Mouse (Mus musculus): ENCODE results near the gene Col24a1. TPM values are rescaled to one million over a fixed set of nuclear protein-coding genes. Genes with fewer than 3 reads are reported as not detected.

Gene Col24a1
- polyA plus RNA-seq, 1 experiment = 1.4 TPM

DNA sequence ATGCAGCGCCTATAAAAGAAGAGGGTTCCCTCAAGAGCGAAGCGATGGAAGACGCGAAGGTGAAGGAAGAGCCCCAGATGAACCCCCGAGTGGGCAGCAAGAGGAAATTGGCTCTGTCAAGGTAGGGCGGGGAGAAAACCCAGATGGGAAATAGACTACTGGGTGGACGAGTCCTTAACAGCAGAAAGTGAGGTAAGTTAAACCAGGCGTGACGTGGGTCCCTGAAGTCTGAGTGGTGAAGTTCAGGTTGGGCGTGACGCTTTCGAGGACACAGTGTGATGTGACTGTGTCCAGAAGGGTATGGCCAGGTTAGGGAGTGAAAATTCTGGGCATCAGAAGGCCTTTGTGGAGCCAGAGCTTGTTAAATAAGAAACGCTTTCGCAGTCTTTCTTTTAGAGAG is 284.6 kb downstream of the Col24a1 start:
- Histone ChIP-seq H3K27ac (ENCODE audit: insufficient read depth, low read depth, low read length) (no peak overlapping the region), H3K36me3 (ENCODE audit: control insufficient read depth, insufficient read depth, low read length) (peaks cover 13% of the 10 kb centered on the region), H3K27me3 (ENCODE audit: control insufficient read depth, insufficient read depth, low read length) (no peaks in the 10 kb centered on the region), H3K4me1 (ENCODE audit: control insufficient read depth, insufficient read depth, insufficient read length, low read length) (peaks cover 7% of the 10 kb centered on the region; the same call in 1 of the 2 replicates), H3K4me3 (ENCODE audit: low read depth, low read length) (peak overlapping the region; percentile 83)
- 24% methylated on average over 15 of the region's 15 CpGs for WGBS
- TF ChIP-seq CTCF (IDR thresholded peaks at IDR 0.05; ENCODE audit: extremely low read depth, insufficient read length, insufficient replicate concordance, low read depth, low read length) = no peak
- no peak for TF ChIP-seq POLR2A (IDR thresholded peaks at IDR 0.05; ENCODE audit: low read depth, low read length)

DNA sequence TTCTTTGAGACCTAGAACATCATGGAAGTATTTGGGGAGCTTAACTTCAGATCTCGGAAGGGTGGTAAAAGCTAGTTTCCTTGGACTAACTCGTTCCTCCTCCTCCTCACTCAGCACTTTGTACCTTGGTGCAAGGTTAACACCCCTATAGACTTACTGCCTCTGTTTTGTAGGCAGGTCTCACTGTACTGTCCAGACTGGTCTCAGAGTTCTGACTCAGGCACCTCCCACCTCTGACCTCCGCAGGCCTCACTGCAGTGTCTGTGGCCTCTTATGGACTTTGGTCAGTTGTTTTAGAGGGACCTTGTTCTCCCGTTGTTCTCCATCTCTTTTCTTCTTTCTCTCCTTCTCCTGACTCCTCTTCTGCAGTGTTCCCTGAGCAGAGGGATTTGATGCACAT is 290.8 kb downstream of the Col24a1 start:
- Histone ChIP-seq H3K36me3 (ENCODE audit: control insufficient read depth, insufficient read depth, low read length) (peaks cover 24% of the 10 kb centered on the region), H3K4me3 (ENCODE audit: low read depth, low read length) (no peak overlapping the region), H3K4me1 (ENCODE audit: control insufficient read depth, insufficient read depth, insufficient read length, low read length) (no peaks in the 10 kb centered on the region), H3K27ac (ENCODE audit: insufficient read depth, low read depth, low read length) (no peak overlapping the region), H3K27me3 (ENCODE audit: control insufficient read depth, insufficient read depth, low read length) (no peaks in the 10 kb centered on the region)
- 56% methylated on average over 4 of the region's 4 CpGs for WGBS
- no peak for TF ChIP-seq POLR2A (IDR thresholded peaks at IDR 0.05; ENCODE audit: low read depth, low read length)
- TF ChIP-seq CTCF (IDR thresholded peaks at IDR 0.05; ENCODE audit: extremely low read depth, insufficient read length, insufficient replicate concordance, low read depth, low read length) = no peak

DNA sequence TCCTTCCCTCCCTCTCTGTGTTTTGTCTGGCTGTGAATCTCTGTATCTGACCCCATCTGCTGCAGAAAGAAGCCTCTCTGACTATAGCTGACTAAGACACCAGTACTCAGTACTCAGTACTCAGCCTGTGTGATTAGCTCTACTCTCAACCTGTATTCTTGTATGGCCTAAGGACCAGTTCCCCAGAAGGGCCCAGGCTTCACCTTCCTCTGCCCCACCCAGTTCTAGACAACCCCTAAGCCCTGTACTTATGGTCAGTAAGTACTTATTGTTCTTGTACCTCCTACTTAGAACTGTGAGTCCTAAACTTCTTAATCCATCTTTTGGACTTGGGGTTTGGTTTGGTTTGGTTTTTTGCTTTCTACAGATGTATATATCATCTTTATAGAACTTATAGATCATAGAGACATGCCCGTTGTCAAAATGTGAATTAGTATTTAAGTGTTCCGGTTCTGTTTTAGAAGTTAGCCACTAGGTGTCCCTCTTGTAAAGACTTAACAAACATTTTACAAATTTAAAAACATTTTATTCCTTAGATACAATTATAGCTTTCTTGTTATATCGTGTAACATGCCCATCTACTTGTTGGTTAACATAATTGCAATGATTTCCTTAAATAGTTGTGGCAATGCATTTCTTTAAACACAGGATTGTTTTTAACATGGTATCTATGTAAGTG is 291.4 kb downstream of the Col24a1 start:
- Histone ChIP-seq H3K36me3 (ENCODE audit: control insufficient read depth, insufficient read depth, low read length) (peaks cover 21% of the 10 kb centered on the region), H3K27me3 (ENCODE audit: control insufficient read depth, insufficient read depth, low read length) (no peaks in the 10 kb centered on the region), H3K4me1 (ENCODE audit: control insufficient read depth, insufficient read depth, insufficient read length, low read length) (no peaks in the 10 kb centered on the region), H3K27ac (ENCODE audit: insufficient read depth, low read depth, low read length) (no peak overlapping the region), H3K4me3 (ENCODE audit: low read depth, low read length) (no peak overlapping the region)
- no peak for TF ChIP-seq POLR2A (IDR thresholded peaks at IDR 0.05; ENCODE audit: low read depth, low read length)
- TF ChIP-seq CTCF (IDR thresholded peaks at IDR 0.05; ENCODE audit: extremely low read depth, insufficient read length, insufficient replicate concordance, low read depth, low read length) = no peak
- 33% methylated on average over 3 of the region's 3 CpGs for WGBS

DNA sequence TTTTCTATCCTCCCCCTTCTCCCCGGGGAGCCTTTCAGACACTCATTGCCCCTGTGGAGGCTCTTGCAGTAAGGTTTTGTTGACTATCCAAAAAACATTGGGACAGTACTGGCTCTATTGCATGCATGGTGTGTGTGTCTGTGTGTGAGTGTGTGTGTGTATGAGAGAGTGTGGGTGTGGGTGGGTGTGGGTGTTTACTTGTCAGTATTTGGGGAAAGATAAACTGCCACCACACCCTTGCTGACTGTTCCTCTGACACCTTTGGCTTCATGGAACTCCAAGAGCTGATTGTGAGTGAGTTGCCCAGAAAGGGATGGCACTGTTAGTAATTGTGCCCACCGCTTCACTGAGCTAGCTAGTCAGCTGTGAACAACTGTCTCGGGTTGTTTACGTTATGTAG is 298.3 kb downstream of the Col24a1 start:
- peaks cover 20% of the 10 kb centered on the region for H3K36me3 ChIP-seq (ENCODE audit: control insufficient read depth, insufficient read depth, low read length)

DNA sequence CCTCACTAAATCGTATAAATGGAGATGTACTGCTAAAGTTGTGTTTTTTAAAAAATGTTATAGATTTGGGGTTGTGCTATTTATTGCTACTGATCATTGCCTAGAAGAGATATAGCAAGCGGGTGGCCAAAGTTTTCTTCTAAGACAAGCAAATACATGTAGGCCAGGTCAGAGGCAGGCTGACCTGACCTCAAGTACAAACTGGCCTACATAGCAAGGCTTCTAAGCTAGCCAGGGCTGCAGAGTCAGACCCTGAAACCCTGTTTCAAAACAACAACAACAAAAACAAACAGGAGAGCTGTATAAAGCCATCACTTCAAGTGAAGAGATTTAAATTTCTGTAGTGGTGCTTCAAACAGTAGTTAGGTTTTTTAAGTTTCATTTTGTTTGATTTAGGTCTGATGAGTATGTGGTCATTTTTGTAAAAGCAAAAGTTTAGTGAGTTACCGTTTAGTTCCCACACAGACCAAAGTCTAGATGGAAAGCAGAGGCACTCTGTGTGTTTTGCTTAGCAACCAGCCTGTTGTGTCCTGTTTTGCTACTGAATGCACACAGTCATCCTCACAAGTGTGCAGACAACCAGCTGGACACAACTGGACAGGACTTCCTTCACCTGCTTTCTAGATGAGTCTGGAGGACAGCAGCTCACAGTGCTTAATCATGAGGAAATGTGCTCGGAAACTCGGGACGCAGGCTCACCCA is 299.7 kb downstream of the Col24a1 start:
- TF ChIP-seq CTCF (IDR thresholded peaks at IDR 0.05; ENCODE audit: extremely low read depth, insufficient read length, insufficient replicate concordance, low read depth, low read length) (no peak), POLR2A (IDR thresholded peaks at IDR 0.05; ENCODE audit: low read depth, low read length) (no peak)
- no peak overlapping the region for H3K27ac ChIP-seq (ENCODE audit: insufficient read depth, low read depth, low read length)
- peaks cover 18% of the 10 kb centered on the region for H3K36me3 ChIP-seq (ENCODE audit: control insufficient read depth, insufficient read depth, low read length)
- H3K27me3 ChIP-seq (ENCODE audit: control insufficient read depth, insufficient read depth, low read length) = no peaks in the 10 kb centered on the region
- 79% methylated on average over 6 of the region's 6 CpGs for WGBS
- H3K4me3 ChIP-seq (ENCODE audit: low read depth, low read length) = no peak overlapping the region
- H3K4me1 ChIP-seq (ENCODE audit: control insufficient read depth, insufficient read depth, insufficient read length, low read length) = no peaks in the 10 kb centered on the region

More for the DNA sequence above, 298.3 kb downstream of the Col24a1 start:
- Histone ChIP-seq H3K4me1 (ENCODE audit: control insufficient read depth, insufficient read depth, insufficient read length, low read length) (no peaks in the 10 kb centered on the region), H3K27ac (ENCODE audit: insufficient read depth, low read depth, low read length) (no peak overlapping the region), H3K27me3 (ENCODE audit: control insufficient read depth, insufficient read depth, low read length) (no peaks in the 10 kb centered on the region), H3K4me3 (ENCODE audit: low read depth, low read length) (no peak overlapping the region)
- TF ChIP-seq POLR2A (IDR thresholded peaks at IDR 0.05; ENCODE audit: low read depth, low read length) = no peak
- no peak for TF ChIP-seq CTCF (IDR thresholded peaks at IDR 0.05; ENCODE audit: extremely low read depth, insufficient read length, insufficient replicate concordance, low read depth, low read length)
- 81% methylated on average over 4 of the region's 4 CpGs for WGBS

DNA sequence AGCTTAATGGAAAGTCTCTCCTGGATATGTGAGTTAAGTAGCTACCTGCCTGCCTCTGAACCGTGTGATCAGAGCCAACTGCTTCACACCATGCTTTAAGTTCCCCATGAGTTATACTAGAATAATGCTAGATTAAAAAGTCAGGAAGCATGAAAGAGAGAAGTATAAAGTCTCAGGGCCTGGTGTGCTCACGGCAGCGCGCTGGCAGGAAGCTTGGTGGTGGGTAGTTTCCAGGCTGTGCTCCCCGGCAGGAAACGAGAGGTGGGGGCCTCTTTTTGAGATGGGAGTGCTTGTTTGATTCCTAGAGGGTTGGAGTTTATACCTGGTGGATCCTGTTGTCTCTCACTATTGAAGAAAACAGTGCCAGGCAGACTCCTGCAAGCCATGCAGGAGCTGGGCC is 303.1 kb downstream of the Col24a1 start:
- Histone ChIP-seq H3K27ac (ENCODE audit: insufficient read depth, low read depth, low read length) (no peak overlapping the region), H3K36me3 (ENCODE audit: control insufficient read depth, insufficient read depth, low read length) (peaks cover 28% of the 10 kb centered on the region), H3K4me3 (ENCODE audit: low read depth, low read length) (no peak overlapping the region), H3K4me1 (ENCODE audit: control insufficient read depth, insufficient read depth, insufficient read length, low read length) (no peaks in the 10 kb centered on the region), H3K27me3 (ENCODE audit: control insufficient read depth, insufficient read depth, low read length) (no peaks in the 10 kb centered on the region)
- TF ChIP-seq POLR2A (IDR thresholded peaks at IDR 0.05; ENCODE audit: low read depth, low read length) = no peak
- TF ChIP-seq CTCF (IDR thresholded peaks at IDR 0.05; ENCODE audit: extremely low read depth, insufficient read length, insufficient replicate concordance, low read depth, low read length) = no peak
- 81% methylated on average over 6 of the region's 6 CpGs for WGBS

DNA sequence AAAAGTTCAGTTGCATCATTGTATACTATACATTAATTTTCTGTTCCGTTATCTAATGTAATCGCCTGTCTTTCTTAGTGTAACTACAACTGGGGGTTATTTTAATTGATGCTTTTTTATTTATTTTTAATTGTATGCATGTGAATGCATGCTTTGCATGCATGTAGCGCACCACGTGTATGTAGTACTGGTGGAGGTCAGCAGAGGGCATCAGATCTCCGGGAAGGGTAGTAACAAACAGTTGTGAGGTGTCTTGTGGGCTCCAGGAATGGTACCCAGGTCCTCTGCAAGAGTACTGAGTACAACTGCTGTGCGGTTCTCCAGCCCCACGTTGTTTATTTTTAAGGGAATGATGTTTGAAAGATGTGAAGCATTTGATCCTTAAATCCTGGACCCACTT is 306.8 kb downstream of the Col24a1 start:
- no peaks in the 10 kb centered on the region for H3K27me3 ChIP-seq (ENCODE audit: control insufficient read depth, insufficient read depth, low read length)
- no peaks in the 10 kb centered on the region for H3K4me1 ChIP-seq (ENCODE audit: control insufficient read depth, insufficient read depth, insufficient read length, low read length)
- peaks cover 27% of the 10 kb centered on the region for H3K36me3 ChIP-seq (ENCODE audit: control insufficient read depth, insufficient read depth, low read length)
- WGBS = 94% methylated on average over 7 of the region's 7 CpGs
- no peak overlapping the region for H3K4me3 ChIP-seq (ENCODE audit: low read depth, low read length)
- TF ChIP-seq POLR2A (IDR thresholded peaks at IDR 0.05; ENCODE audit: low read depth, low read length) (no peak), CTCF (IDR thresholded peaks at IDR 0.05; ENCODE audit: extremely low read depth, insufficient read length, insufficient replicate concordance, low read depth, low read length) (no peak)
- no peak overlapping the region for H3K27ac ChIP-seq (ENCODE audit: insufficient read depth, low read depth, low read length)

Data from small intestine, adult 2 months (tissue).